9 mouse cellular contexts compared by ENCODE assay signal in genomic region chr7:118703144-118703561, GRCm38 (mm10). TPM values are rescaled to one million over a fixed set of nuclear protein-coding genes. Genes with fewer than 3 reads are reported as not detected.
DNase-seq lines count a peak whose midpoint lies in the region; ATAC-seq and TF ChIP-seq lines count a peak whose summit lies in the region.
"Had no signal": no experiment of that assay in that cellular context is flagged by ENCODE, and none has a peak within 500 bp of the region (broad histone marks: within the 10 kb centered on the region; RNA-seq: fewer than 3 reads in every experiment).

No protein-coding gene starts in this region.

- DNase-seq in hindbrain, embryonic 14.5 days (ENCODE audit: low spot score) = no peak
- no peak for DNase-seq in hindbrain, embryonic 11.5 days (ENCODE audit: low spot score)
- DNase-seq in adipocyte (ENCODE audit: low spot score) = peak; percentile 50
- DNase-seq in hindbrain, postnatal 0 days (ENCODE audit: low spot score) = no peak
- DNase-seq in lung, postnatal 36 days = peak; percentile 92
- no peak for DNase-seq in thymus, postnatal 0 days (ENCODE audit: low spot score)
- DNase-seq in layer of hippocampus, adult 18-20 months (ENCODE audit: low spot score in 2 of 2) = no peak
- no peak for DNase-seq in heart, adult 9 months (ENCODE audit: low spot score in 2 of 2)
- DNase-seq: layer of hippocampus, postnatal 36 days had no signal

- no peak overlapping the region for H3K27ac ChIP-seq in hindbrain, embryonic 14.5 days
- no peak overlapping the region for H3K27ac ChIP-seq in hindbrain, embryonic 11.5 days (ENCODE audit: low read depth, low read length)
- no peak overlapping the region for H3K27ac ChIP-seq in hindbrain, postnatal 0 days

- no peak overlapping the region for H3K4me3 ChIP-seq in hindbrain, embryonic 14.5 days (replicated peaks; ENCODE audit: low read length)
- H3K4me3 ChIP-seq in hindbrain, embryonic 11.5 days (ENCODE audit: low read depth, low read length) = no peak overlapping the region
- no peak overlapping the region for H3K4me3 ChIP-seq in hindbrain, postnatal 0 days (ENCODE audit: low read length)

- H3K9ac ChIP-seq in hindbrain, embryonic 14.5 days = no peak overlapping the region
- no peak overlapping the region for H3K9ac ChIP-seq in hindbrain, embryonic 11.5 days (ENCODE audit: low read depth, low read length)
- no peak overlapping the region for H3K9ac ChIP-seq in hindbrain, postnatal 0 days (replicated peaks; ENCODE audit: low read length)

- peaks cover 26% of the 10 kb centered on the region for H3K36me3 ChIP-seq in hindbrain, embryonic 14.5 days (replicated peaks; ENCODE audit: control insufficient read depth, insufficient read depth)
- H3K36me3 ChIP-seq in hindbrain, embryonic 11.5 days (ENCODE audit: control insufficient read depth, insufficient read depth, low read length) = no peaks in the 10 kb centered on the region
- H3K36me3 ChIP-seq in hindbrain, postnatal 0 days (ENCODE audit: insufficient read depth, low read length) = peaks cover 4% of the 10 kb centered on the region

- no peaks in the 10 kb centered on the region for H3K9me3 ChIP-seq in hindbrain, embryonic 14.5 days (ENCODE audit: control insufficient read depth, low read length)
- H3K9me3 ChIP-seq in hindbrain, embryonic 11.5 days (ENCODE audit: control insufficient read depth, low read length) = no peaks in the 10 kb centered on the region
- H3K9me3 ChIP-seq in hindbrain, postnatal 0 days (ENCODE audit: low read length) = no peaks in the 10 kb centered on the region

- peak overlapping the region; percentile 51; the same call in 1 of the 2 replicates for H3K4me2 ChIP-seq in hindbrain, embryonic 14.5 days (replicated peaks)
- no peak overlapping the region for H3K4me2 ChIP-seq in hindbrain, embryonic 11.5 days (replicated peaks; ENCODE audit: low read depth, low read length)
- H3K4me2 ChIP-seq in hindbrain, postnatal 0 days (ENCODE audit: low read depth, low read length) = peak overlapping the region; percentile 66; the same call in 1 of the 2 replicates

- no peaks in the 10 kb centered on the region for H3K27me3 ChIP-seq in hindbrain, embryonic 14.5 days (ENCODE audit: control insufficient read depth, insufficient read depth, low read length)
- no peaks in the 10 kb centered on the region for H3K27me3 ChIP-seq in hindbrain, embryonic 11.5 days (ENCODE audit: control insufficient read depth, insufficient read depth, low read length)
- H3K27me3 ChIP-seq in hindbrain, postnatal 0 days (ENCODE audit: insufficient read depth, low read length) = no peaks in the 10 kb centered on the region

- ATAC-seq in hindbrain, embryonic 14.5 days (ENCODE audit: low FRiP score) = no peak
- no peak for ATAC-seq in hindbrain, embryonic 11.5 days (ENCODE audit: low FRiP score)
- ATAC-seq in hindbrain, postnatal 0 days = no peak

- no peak for TF ChIP-seq CTCF in hindbrain, postnatal 0 days (IDR thresholded peaks at IDR 0.05; ENCODE audit: low read depth)

- WGBS in hindbrain, embryonic 14.5 days = 91% methylated on average over 15 of the region's 15 CpGs
- WGBS in hindbrain, embryonic 11.5 days = 93% methylated on average over 15 of the region's 15 CpGs
- 90% methylated on average over 15 of the region's 15 CpGs for WGBS in hindbrain, postnatal 0 days

- peaks cover 24% of the 10 kb centered on the region for H3K4me1 ChIP-seq in hindbrain, embryonic 14.5 days (replicated peaks; ENCODE audit: control insufficient read depth, insufficient read depth, low read length)
- 0 out of 2 replicates have a peak, but pooled peaks cover 2% of the 10 kb centered on the region for H3K4me1 ChIP-seq in hindbrain, embryonic 11.5 days (replicated peaks; ENCODE audit: control insufficient read depth, insufficient read depth, low read length)
- H3K4me1 ChIP-seq in hindbrain, postnatal 0 days (ENCODE audit: insufficient read depth, low read length) = peaks cover 17% of the 10 kb centered on the region

RNA-seq across cellular contexts. Expression of gene Gde1, which starts 2.4 kb away (rescaled TPM):
- polyA plus RNA-seq in hindbrain, embryonic 14.5 days (2014; fragmentation: Nextera tagmentation; extraction: Ambion mirVana) = 228 and 243 TPM in 2 replicates
- polyA plus RNA-seq in hindbrain, embryonic 11.5 days (2014; fragmentation: Nextera tagmentation; extraction: Ambion mirVana) = 118 and 125 TPM in 2 replicates
- 347 and 382 TPM in 2 replicates for total RNA-seq in hindbrain, postnatal 0 days (2014; rRNA removed)
- polyA plus RNA-seq in hindbrain, postnatal 0 days (2015; fragmentation: Nextera tagmentation; extraction: Ambion mirVana) = 284 and 285 TPM in 2 replicates
- 71.0 and 75.3 TPM in 2 replicates for polyA plus RNA-seq in thymus, postnatal 0 days (2015; fragmentation: Nextera tagmentation; extraction: Ambion mirVana)
- total RNA-seq in layer of hippocampus, adult 18-20 months (2021) = 100 to 1,000 TPM; 198 TPM

RNA-seq across cellular contexts. Expression of gene Ccp110, which starts 9.2 kb away (rescaled TPM):
- 18.5 and 18.7 TPM in 2 replicates for polyA plus RNA-seq in hindbrain, embryonic 14.5 days (2014; fragmentation: Nextera tagmentation; extraction: Ambion mirVana)
- polyA plus RNA-seq in hindbrain, embryonic 11.5 days (2014; fragmentation: Nextera tagmentation; extraction: Ambion mirVana) = 23.7 and 24.5 TPM in 2 replicates
- 17.7 and 24.6 TPM in 2 replicates for total RNA-seq in hindbrain, postnatal 0 days (2014; rRNA removed)
- polyA plus RNA-seq in hindbrain, postnatal 0 days (2015; fragmentation: Nextera tagmentation; extraction: Ambion mirVana) = 14.7 and 16.1 TPM in 2 replicates
- polyA plus RNA-seq in thymus, postnatal 0 days (2015; fragmentation: Nextera tagmentation; extraction: Ambion mirVana) = 7.8 and 8.1 TPM in 2 replicates
- 10 to 100 TPM; 45.9 to 51.1 TPM for total RNA-seq in layer of hippocampus, adult 18-20 months (2021)

RNA-seq across cellular contexts. Expression of gene Vps35l, which starts 36.9 kb away (rescaled TPM):
- 93.9 and 101 TPM in 2 replicates for polyA plus RNA-seq in hindbrain, embryonic 14.5 days (2014; fragmentation: Nextera tagmentation; extraction: Ambion mirVana)
- polyA plus RNA-seq in hindbrain, embryonic 11.5 days (2014; fragmentation: Nextera tagmentation; extraction: Ambion mirVana) = 74.4 and 83.3 TPM in 2 replicates
- 92.1 and 106 TPM in 2 replicates for total RNA-seq in hindbrain, postnatal 0 days (2014; rRNA removed)
- 85.6 and 86.8 TPM in 2 replicates for polyA plus RNA-seq in hindbrain, postnatal 0 days (2015; fragmentation: Nextera tagmentation; extraction: Ambion mirVana)
- 55.7 and 56.5 TPM in 2 replicates for polyA plus RNA-seq in thymus, postnatal 0 days (2015; fragmentation: Nextera tagmentation; extraction: Ambion mirVana)
- total RNA-seq in layer of hippocampus, adult 18-20 months (2021) = 10 to 100 TPM; 58.3 to 62.8 TPM

Comparison
In these comparisons a context has a peak if more than half of its experiments do, and no peak if none do; other contexts are left out.
1. DNase-seq: peak in adipocyte (single experiment) and lung, postnatal 36 days (single experiment); none in hindbrain, embryonic 14.5 days (single experiment), hindbrain, embryonic 11.5 days (single experiment), hindbrain, postnatal 0 days (single experiment), thymus, postnatal 0 days (single experiment), layer of hippocampus, adult 18-20 months (0 of 2) and heart, adult 9 months (0 of 2).